Mouse (Mus musculus) ES-E14 (cell line): ENCODE data around the gene Junb. TPM values are rescaled to one million over a fixed set of nuclear protein-coding genes. Genes with fewer than 3 reads are reported as not detected.
A peak's percentile ranks its signal among the peaks of the same experiment; 100 is the strongest.

Experiments
- DNase-seq: peaks from one replicate; pipeline ENCODE4 v3.0.0-alpha.2; 2013; ENCODE audit warnings: low read depth, low spot score
- H3K27ac ChIP-seq: 2 replicates; pipeline ENCODE4 v1.5.1; 2012; ENCODE audit warnings: low read depth, mild to moderate bottlenecking, low read length, moderate library complexity, mixed read lengths; ENCODE audit not compliant: poor library complexity, insufficient read depth, severe bottlenecking
- H3K36me3 ChIP-seq: 2 replicates; pipeline ENCODE4 v1.6.1; 2012; ENCODE audit warnings: mild to moderate bottlenecking, low read length, moderate library complexity, mixed read lengths; ENCODE audit not compliant: control insufficient read depth, poor library complexity, insufficient read depth, severe bottlenecking
- H3K4me1 ChIP-seq, 2 experiments: fragments of 150-350 bp in 1 of 2; sonication (generic) in 1 of 2; 2 replicates each; pipeline ENCODE4 v1.6.1; 2012; ENCODE audit warnings: low read length in 2 of 2, mild to moderate bottlenecking in 1 of 2, mixed read lengths in 1 of 2; ENCODE audit not compliant: control insufficient read depth in 2 of 2, insufficient read depth in 2 of 2, poor library complexity in 1 of 2
- H3K4me3 ChIP-seq, 2 experiments: fragments of 150-350 bp in 1 of 2; sonication (generic) in 1 of 2; 2 replicates each; pipeline ENCODE4 v1.5.1; 2012; ENCODE audit warnings: low read length in 2 of 2, low read depth in 1 of 2, mild to moderate bottlenecking in 1 of 2, mixed read lengths in 1 of 2; ENCODE audit not compliant: insufficient read depth in 1 of 2, poor library complexity in 1 of 2, severe bottlenecking in 1 of 2
- H3K9ac ChIP-seq: 2 replicates; pipeline ENCODE4 v1.6.1; 2012; ENCODE audit warnings: low read depth, mild to moderate bottlenecking, low read length, mixed read lengths; ENCODE audit not compliant: poor library complexity, insufficient read depth, severe bottlenecking
- H3K9me3 ChIP-seq: fragments of 150-350 bp; sonication (generic); 2 replicates; pipeline ENCODE4 v1.6.1; 2012; ENCODE audit warnings: low read depth, mild to moderate bottlenecking, low read length; ENCODE audit not compliant: control insufficient read depth, insufficient read depth
- CHD2 ChIP-seq: IDR thresholded peaks from 2 replicates; pipeline ENCODE4 v1.6.1; 2014; ENCODE audit warnings: mild to moderate bottlenecking, low read depth, low read length, inconsistent platforms
- HCFC1 ChIP-seq: IDR thresholded peaks from 2 replicates; pipeline ENCODE4 v1.6.1; 2012; ENCODE audit warnings: low read length, inconsistent platforms, borderline replicate concordance; ENCODE audit not compliant: insufficient read depth
- MAFK ChIP-seq: IDR thresholded peaks from 2 replicates; pipeline ENCODE4 v1.6.1; 2014; ENCODE audit warnings: mild to moderate bottlenecking, low read depth, low read length, inconsistent platforms; ENCODE audit not compliant: insufficient read depth
- ZC3H11A ChIP-seq: IDR thresholded peaks from 2 replicates; pipeline ENCODE4 v1.6.1; 2012; ENCODE audit warnings: low read depth, mild to moderate bottlenecking, inconsistent platforms, low read length, borderline replicate concordance
- ZNF384 ChIP-seq: IDR thresholded peaks from 2 replicates; pipeline ENCODE4 v1.6.1; 2012; ENCODE audit warnings: low read depth, low read length, inconsistent platforms
- in situ Hi-C, 2 experiments: fragments of 600-800 bp; cut with MboI; formaldehyde crosslinking; loops; one replicate each; pipeline ENCODE4 v1.15.1; 2025; ENCODE audit warnings: low sequenced_read_pairs in 2 of 2, inconsistent platforms in 1 of 2; ENCODE audit not compliant: unreplicated experiment in 2 of 2
- total RNA-seq: library from RNA; depleted of rRNA; stranded (reverse); fragments of 300-350 nt; gene quantifications from 2 replicates; pipeline ENCODE4 v1.2.3, GENCODE M21; 2012

Gene Junb
- total RNA-seq, 1 experiment, result 57.6 TPM

DNA sequence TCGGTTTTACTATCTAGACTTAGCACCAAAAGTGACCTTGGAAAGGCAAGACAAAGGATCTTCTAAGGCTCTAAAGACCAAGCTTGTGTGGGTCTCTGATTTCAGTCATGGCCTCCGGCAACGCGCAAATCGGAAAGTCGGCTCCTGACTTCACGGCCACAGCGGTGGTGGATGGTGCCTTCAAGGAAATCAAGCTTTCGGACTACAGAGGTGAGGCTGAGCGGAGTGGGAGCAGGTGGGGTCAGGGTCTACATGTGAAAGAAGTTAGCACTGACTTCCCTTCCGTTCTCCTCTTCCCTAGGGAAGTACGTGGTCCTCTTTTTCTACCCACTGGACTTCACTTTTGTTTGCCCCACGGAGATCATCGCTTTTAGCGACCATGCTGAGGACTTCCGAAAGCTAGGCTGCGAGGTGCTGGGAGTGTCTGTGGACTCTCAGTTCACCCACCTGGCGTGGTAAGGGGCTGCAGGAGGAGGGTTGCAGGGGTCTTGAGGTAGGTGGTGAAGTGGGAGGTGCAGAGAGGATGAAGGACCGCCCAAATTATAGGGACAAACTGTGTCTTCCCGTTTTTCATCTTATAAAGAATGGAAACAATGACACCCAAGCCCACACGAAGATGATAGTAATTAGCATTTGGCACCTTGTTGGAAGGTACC lies 8.3 kb downstream of the Junb start:
- no peak for TF ChIP-seq MAFK
- no peak for TF ChIP-seq ZNF384
- TF ChIP-seq ZC3H11A, result no peak
- TF ChIP-seq CHD2, result no peak
- no peak for TF ChIP-seq HCFC1
- peaks cover 4 to 16% of the 10 kb centered on the region in 2 experiments; a peak in 3 of 4 replicates for H3K4me1 ChIP-seq
- H3K36me3 ChIP-seq, result peaks cover 15% of the 10 kb centered on the region
- in situ Hi-C loops, result loop anchor here in 1 of 2 experiments (25.0 kb wide), 1 partner anchor 442 kb away; no protein-coding TSS in a partner anchor
- H3K27ac ChIP-seq, result no peak overlapping the region
- peak overlapping the region; percentile 90 for H3K9ac ChIP-seq
- H3K9me3 ChIP-seq, result no peaks in the 10 kb centered on the region
- DNase-seq, result no peak
- peak overlapping the region; percentile 77 to 96 for H3K4me3 ChIP-seq

DNA sequence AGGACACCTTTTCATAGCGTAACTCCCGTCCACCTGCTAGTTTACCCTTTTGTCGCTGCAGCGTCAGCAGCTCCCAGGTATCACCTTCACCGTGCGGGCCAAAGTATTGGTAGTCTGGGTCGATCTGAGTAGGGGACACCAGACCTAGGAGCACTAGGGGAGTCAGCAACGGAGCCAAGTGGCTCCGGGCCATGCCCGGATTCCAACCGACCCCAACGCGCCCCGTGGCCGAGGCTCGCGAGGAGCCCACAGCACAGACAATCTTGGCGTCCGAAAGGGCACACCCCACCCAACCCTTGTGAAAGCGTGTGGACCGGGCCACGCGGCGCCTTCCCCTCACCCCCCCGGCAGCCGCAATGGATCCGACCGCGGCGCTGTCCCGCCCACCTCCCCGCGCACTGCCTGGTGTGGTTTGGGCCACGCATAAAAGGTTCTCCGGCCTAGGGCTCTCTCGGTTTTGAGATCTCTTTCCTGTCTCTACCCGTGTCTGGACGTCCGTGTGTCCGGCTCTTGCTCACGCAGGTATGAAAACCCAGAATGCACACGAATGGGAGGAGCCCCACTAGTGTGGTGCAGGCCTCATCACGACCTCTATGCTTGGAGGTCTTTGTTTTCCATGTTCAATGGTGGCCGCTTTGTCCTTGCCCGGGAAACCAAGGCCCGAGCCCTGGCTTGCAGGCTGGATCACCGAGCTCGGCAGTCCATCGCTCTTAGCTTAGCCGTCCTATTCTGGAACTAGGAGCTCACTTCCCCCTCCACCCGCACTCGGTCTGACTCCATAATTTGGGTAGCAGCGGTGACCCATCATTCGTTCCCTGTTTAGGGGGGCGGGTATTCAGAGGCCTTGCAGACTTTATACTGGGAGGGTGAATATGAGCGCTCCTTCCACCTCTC lies 9.0 kb downstream of the Junb start, which contains the start of the genes Gm49661, Prdx2 and Rnaseh2a:
TSS of gene Gm49661 (minus strand) at position 193 of the 894 bp plus-strand sequence.
TSS of gene Prdx2 (plus strand) at position 347 of the 894 bp plus-strand sequence.
TSS of gene Rnaseh2a (minus strand) at position 527 of the 894 bp plus-strand sequence.
- H3K4me3 ChIP-seq, result peak within 1 kb of the TSS; percentile 77 to 96
- H3K36me3 ChIP-seq, result peaks cover 15% of the 10 kb centered on the region
- peak within 1 kb of the TSS; percentile 68 for H3K27ac ChIP-seq
- H3K4me1 ChIP-seq, result peaks cover 2 to 19% of the 10 kb centered on the region in 2 experiments; a peak in 3 of 4 replicates
- H3K9me3 ChIP-seq, result no peaks in the 10 kb centered on the region
- H3K9ac ChIP-seq, result peak within 1 kb of the TSS; percentile 90
- no peak for TF ChIP-seq ZC3H11A
- TF ChIP-seq ZNF384, result no peak
- TF ChIP-seq CHD2, result no peak
- peak; percentile 28; the same call in 1 of the 2 replicates for TF ChIP-seq HCFC1
- TF ChIP-seq MAFK, result 0 out of 2 replicates have a peak, but pooled peaks have one; percentile 35
- in situ Hi-C loops, result loop anchor here in 1 of 2 experiments (25.0 kb wide), 1 partner anchor 443 kb away; no protein-coding TSS in a partner anchor
- DNase-seq, result no peak

DNA sequence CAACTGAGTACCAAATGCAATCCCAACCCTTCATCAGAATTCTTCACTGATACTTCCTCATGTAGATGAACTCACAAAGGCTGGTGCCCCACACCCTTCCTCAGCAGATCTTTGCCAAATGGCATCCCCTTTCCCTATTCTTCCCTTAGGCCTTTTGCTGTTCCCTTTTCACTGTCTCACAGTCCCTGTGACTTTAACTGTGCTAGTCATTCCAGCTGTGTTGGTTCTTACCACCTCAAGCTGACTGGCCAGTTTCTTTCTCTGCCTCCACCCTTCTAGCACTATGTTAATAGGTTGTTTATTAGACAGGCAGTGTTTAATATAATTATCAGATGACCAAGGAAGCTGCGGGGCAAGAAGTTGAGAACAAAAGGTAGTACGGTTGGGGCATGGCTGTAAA lies 9.9 kb downstream of the Junb start:
- in situ Hi-C loops, result loop anchor here in 1 of 2 experiments (25.0 kb wide), 1 partner anchor 444 kb away; no protein-coding TSS in a partner anchor
- no peak overlapping the region for H3K27ac ChIP-seq
- peaks cover 12% of the 10 kb centered on the region for H3K36me3 ChIP-seq
- peak overlapping the region; percentile 77 to 96 for H3K4me3 ChIP-seq
- H3K9ac ChIP-seq, result peak overlapping the region; percentile 6; the same call in 1 of the 2 replicates
- H3K4me1 ChIP-seq, result peaks cover 2 to 19% of the 10 kb centered on the region in 2 experiments; a peak in 3 of 4 replicates
- no peaks in the 10 kb centered on the region for H3K9me3 ChIP-seq
- no peak for TF ChIP-seq CHD2
- no peak for TF ChIP-seq MAFK
- TF ChIP-seq ZNF384, result no peak
- no peak for TF ChIP-seq HCFC1
- no peak for TF ChIP-seq ZC3H11A
- DNase-seq, result no peak

DNA sequence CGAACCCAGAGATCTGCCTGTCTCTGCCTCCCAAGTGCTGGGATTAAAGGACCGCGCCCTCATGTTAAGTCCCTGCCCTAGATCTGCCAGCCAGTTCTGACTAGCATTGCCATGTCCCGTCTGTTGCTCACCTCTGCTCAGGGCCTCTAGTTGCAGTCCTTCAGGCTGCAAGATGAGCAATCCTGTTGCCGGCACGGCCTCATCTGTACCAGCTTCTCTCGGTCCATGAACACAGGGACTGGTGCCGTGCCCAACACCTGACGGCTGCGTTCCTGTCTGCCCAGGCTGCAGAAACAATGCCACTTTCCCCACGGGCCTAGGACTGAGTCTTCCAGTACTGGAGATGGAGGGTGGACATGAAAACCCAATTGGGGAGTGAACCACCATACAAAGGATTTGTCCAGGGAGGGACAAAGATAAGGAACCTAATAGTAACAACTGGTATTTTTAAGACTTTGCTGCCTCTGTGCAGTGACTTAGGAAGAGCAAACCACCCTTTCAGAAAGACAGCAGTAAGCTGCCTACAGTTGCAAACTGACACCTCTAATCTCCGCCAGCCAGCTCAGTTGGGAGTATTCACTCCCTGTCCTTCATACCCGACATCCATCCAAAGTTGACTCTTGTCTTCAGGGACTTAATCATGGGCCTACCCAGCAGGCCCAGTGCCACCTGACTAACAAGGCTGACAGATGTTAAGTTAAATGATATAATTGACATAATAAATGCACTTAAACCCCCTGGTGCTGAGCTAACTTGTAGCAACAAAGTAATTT lies 10.8 kb downstream of the Junb start:
- TF ChIP-seq ZNF384 (no peak), ZC3H11A (no peak), CHD2 (no peak), HCFC1 (no peak), MAFK (no peak)
- no peak for DNase-seq
- Histone ChIP-seq H3K9me3 (no peaks in the 10 kb centered on the region), H3K27ac (no peak overlapping the region; the same call in 1 of the 2 replicates), H3K4me3 (no peak overlapping the region), H3K9ac (no peak overlapping the region), H3K36me3 (peaks cover 16% of the 10 kb centered on the region), H3K4me1 (peaks cover 2 to 19% of the 10 kb centered on the region in 2 experiments; a peak in 3 of 4 replicates)
- in situ Hi-C loops, result loop anchor here in 1 of 2 experiments (25.0 kb wide), 1 partner anchor 445 kb away; no protein-coding TSS in a partner anchor
